Mouse (Mus musculus) hindlimb bud, embryonic 11.5 days (tissue): ENCODE results near the gene Itpr2.

Experiments
- DNase-seq: peaks from one replicate; pipeline ENCODE4 v3.0.0-alpha.2; 2012; ENCODE audit warnings: low read depth, low spot score; ENCODE audit errors: extremely low spot score

The Itpr2 gene

DNA sequence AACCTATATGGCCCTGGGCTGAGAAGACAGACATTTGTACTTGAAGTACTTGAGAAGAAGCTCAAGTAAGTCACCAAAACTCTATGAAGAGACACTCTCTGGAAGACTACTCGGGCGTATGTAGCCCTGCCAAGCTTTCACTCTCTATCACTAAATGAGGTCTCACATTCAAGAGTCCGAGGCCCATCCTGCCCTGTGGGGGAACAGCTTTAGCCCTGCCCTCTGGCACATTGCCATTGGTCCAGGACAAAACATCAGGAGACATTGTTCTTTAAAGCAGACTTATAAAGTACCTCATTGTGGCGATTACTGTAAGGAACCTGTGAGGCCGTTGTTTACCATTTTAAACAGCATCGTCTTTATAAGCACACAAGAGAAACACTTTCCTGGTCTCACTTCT lies 77.7 kb downstream of the Itpr2 start:
- DNase-seq: no peak

DNA sequence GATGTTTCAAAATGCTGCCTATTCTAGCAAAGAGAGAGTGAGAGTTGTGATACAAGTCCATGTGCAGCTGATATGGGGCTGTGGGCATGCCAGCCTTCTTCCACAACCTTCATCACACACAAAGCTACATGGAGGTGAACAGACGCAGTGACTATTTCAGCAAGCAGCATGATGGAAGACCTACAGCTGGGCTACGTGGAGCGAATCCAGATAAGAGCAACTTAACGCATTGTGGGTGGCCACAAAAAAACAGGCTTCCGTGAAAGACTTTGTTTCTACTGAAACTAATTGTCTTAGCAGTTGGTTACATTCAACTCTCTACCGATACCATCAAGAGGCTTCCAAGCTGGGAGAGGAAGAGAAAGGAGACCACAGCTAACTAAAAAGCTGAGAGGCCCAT lies 81.3 kb downstream of the Itpr2 start:
- DNase-seq: no peak

DNA sequence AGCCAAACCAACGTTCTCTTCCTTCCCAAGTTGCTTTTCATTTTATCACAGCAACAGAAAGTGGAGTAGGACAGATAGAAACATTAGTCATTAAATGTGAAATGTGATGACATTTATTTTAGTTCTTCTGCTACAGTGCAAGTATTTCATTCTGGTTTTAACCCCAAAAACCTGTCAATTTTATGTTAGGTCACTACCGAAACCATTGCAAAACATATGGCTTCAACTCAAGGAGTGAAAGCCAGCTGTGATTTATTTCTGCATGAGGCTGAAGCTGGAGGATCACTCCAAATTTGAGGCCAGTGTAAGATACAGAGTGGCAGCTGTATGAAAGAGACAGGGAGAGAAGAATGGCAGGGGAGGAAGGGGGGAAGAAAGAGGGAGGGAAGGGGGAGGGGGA lies 85.6 kb downstream of the Itpr2 start:
- no peak for DNase-seq

DNA sequence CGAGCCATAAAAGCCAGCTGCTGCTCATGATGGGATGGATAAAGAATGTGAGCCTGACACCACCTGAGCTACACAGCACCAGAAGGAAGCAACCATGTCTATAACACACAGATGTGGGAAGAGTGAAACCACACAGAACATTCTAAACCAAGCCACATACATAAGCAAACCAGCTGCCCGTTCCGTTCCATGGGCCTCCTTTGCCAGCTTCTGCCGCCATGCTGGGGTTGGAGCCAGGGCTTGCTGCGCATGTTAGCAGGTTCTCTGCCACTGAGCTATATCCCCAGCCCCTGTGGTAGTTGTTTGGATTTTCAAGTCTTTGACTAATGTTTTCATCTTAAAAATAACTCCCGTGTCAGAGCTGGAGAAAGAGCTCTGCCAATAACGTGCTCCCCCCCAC lies 87.9 kb downstream of the Itpr2 start:
- DNase-seq: no peak

DNA sequence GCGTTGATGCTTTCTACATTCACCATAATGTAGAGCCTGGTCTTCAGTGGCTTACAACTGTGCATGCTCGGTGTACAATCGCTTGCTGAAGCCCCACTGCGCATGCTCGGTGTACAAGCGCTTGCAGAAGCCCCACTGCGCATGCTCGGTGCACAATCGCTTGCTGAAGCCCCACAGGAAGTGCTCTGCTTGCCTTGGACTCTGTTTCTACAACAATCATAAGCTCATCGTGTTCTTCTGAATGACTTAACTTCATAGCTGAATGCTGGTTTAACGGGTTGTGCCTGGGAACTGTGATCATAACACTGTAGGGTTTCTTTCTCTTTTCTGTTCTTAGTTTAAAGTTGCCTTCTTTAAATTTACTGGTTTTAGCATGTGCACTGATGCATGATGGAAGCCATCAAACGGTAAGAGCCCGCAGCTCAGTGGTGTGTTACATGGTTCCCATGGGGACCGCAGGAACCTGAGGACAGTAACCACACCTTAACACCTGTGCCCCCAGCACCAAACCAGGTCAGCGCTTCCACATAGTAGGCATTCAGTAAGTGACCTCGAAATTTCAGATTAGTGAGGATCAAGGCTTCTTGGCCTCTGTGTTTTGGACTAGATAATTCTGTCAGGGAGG lies 90.5 kb downstream of the Itpr2 start:
- no peak for DNase-seq

DNA sequence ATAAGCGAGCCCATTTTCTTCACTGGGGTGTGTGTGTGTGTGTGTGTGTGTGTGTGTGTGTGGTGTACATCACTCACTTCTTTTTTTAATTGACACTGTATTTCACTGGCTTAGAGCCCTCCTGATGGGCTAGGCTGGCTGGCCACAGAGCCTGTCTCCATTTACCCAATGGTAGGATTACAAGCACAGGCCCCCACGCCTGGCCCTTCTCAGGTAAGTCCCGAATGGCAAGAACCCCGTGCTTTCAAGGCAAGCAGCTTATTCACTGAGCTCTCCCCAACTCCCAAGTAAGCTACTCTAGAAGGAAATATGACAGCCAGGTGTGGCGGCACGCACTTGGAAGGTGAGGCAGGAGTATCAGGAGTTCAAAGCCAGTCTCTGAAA lies 91.6 kb downstream of the Itpr2 start:
- no peak for DNase-seq

DNA sequence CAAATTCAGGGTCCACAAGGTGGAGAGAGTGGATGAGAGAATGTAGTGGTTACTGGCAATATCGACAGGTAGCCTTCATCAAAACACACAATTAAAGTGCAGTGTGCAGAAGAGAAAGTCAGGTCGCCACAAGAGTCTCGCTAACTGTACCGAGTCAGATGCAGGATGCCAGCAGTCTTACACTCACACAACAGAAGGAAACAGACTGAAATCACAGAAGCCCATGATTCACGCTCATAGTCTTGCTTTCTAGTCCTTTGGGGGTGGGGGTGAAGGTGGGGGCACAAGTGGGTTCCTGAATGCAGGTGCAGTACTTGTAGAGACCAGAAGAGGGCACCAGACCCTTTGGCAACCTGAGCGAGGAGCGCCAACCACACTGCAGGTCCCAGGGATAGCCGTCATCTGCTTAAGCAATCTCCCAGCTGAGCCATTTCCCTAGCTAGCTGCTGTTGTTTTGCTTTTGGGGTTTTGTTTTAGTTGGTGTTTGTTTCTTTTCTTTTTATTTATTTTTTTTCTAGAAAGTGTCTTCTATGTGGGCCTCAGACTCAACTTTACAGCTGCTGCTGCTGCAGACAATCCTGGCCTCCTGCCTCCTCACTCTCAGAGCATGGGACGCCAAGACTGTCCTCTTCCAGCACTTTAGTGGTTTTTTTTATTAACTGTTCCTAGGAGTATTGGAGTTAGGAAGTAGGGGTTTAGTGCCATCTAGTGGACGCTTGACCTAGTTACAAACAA lies 92.2 kb downstream of the Itpr2 start:
- DNase-seq: peak; percentile 66

DNA sequence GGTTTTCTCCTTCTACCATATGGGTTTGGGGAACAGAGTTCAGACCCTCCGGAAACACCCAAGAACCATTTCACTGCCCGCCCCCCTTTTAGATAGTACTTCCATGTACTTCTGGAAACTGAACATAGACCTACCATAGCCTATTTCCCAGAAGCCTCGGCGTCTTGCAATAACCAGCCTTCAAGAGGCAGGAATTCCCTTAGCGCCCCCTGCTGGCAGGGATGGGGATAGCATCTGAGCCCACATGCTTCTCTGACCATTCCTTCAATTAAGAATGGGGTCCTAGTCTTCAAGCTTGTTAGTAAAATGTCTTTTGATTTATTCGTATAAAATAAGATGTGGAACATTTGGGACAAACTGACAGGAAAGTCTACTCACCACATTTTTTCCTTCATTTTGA lies 96.6 kb downstream of the Itpr2 start:
- peak; percentile 24 for DNase-seq

DNA sequence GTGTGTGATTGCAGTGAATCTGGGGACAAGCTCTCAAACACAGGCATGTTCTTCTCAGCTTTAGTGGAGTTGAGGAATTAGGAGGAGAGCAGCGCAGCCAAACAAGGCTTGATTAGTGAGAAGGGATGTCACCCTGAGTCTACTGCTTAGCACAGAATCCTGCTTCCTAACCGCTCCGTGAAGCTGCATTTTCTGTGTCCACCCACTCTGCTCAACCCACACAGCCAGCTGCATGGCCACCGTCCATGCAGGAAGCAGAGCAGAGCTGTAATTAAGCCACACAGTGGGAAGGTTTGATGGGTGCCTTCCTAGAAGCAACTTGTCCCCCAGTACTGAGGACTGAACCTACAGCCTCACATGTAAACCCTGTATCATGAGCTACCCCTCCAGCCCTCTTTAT lies 97.1 kb downstream of the Itpr2 start:
- DNase-seq: no peak

DNA sequence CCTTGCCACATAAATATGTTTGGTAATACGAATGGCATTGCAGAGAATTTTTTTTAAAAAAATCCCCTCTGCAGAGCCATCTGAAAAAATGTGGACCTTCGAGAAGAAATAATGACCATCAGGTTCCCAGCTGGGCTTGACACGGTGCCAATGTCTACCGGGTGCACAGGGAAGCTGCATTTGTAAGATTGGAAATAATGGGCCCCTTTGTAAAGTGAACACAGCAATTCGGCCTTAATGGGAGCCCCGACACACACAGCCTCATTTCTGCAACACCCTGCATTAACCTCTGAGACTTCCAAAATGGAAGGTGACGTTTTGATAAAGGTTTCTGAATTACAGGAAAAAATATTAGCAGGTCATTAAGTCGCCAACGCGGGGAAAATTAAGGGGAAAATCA lies 97.9 kb downstream of the Itpr2 start:
- no peak for DNase-seq

DNA sequence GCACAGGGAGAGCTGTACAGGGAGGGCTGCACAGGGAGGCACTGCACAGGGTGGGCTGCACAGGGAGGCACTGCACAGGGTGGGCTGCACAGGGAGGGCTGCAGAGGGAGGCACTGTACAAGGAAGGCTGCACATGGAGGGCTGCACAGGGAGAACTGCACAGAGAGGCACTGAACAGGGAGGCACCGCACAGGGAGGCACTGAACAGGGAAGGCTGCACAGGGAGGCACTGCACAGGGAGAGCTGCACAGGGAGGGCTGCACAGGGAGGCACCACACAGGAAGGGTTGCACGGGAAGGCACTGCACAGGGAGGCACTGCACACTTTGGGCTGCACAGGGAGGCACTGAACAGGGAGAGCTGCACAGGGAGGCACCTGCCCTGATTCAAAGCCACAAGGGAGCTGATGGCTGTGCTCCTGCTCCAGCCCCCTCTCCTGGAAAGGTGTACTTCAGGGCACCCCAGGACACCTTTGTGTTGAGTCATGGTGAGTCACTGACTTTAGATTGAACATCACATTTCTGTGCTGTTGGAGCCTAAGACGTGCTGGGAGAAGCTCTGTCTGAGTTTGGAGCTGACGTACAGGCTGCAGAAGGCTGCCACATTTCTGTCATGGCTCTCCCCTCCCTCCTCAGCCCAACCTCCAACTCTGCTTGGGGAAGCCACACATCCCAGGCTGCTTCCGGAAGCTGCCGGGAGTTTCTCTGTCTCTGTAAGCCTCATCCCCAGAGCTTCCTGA lies 98.9 kb downstream of the Itpr2 start:
- no peak for DNase-seq

DNA sequence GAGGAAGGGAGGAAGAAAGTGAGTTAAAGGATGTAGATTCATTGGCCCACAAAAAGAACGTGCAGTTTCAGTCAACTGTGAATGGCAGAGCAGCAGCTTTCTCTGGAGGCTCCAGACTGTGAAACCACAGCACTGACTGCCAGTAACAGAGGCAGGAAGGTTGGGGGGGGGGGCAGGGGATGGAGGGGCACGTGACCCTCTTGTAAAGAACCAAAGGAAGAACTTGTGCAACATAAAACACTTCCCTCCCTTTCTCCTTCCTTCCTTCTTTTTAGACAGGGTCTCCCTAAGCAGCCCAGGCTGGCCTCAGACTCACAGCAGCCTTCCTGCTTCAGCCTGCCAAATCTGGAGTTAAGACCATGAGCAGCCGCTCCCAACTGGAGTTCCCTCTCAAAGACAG lies 104.2 kb downstream of the Itpr2 start:
- no peak for DNase-seq

DNA sequence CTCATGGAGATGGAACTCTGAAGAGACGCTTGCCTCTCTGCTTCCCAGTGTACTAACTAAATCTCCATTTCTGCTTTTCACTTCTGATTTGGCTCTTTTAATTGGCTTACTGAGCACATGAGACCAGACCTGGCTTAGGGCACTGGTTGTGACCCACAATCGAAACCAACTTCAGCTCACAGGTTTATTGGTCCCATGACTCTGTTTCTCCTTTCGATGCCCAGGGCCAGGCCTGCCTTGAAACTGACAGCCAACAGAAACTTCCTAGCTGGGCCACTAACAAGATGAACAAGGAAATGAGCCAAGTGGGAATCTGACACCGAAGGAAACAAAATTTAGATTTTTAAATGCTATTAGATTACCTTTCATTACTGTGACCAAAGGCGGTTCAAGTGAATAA lies 105.8 kb downstream of the Itpr2 start:
- no peak for DNase-seq

DNA sequence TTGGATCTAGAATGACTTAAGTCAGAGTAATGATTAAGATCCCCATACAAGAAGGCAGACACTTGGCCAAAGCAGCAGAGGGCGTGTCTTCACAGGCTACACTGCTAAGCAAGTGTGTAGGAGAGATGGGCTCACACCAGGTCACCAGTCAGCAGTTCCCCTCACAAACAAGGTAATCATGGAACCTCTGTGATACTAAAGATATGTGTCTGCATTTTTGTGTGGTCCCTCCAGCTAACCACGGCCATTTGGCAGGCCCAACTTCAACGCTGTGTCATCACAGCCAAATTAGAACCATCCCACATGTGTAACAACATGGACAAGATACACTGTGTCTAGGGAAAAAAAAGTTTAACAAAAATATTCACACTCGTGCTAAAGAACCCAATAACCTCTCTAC lies 106.4 kb downstream of the Itpr2 start:
- DNase-seq: no peak

DNA sequence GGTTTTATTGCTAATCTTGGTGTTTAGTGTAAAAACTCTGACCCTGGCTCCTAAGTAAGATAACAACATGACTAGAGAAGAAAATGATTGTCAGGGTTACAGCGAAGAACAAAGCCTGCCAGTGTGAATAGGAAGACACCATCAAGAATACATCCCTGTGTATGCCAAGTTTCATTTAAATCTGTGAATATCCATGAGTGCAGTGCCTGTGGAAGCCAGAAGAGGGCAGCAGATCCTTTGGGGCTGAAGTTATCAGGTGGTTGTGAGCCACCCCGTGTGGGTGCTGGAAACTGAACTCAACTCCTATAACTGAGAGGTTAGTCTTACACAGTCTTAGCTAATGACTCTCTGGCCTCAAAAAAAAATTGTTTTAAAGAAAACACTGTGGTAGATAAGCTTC lies 109.8 kb downstream of the Itpr2 start:
- DNase-seq: no peak

DNA sequence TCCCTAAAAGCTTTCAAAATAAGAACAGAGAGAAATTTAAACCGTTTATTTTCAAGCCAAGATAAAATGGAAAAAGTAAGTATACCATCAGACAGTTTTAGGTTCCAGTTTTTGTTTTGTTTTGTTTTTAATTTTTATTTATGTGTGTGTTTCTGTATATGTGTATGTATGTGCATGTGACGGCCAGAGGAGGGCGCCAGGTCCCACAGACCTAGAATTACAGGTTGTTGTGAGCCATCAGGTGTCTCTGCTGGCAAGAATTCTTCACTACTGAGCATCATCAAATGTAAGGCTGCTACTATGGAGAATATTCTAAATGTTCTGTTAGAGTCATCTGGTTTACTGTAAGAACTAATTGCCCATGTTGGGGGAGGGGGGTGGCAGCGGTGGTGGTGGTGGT lies 111.9 kb downstream of the Itpr2 start:
- no peak for DNase-seq

DNA sequence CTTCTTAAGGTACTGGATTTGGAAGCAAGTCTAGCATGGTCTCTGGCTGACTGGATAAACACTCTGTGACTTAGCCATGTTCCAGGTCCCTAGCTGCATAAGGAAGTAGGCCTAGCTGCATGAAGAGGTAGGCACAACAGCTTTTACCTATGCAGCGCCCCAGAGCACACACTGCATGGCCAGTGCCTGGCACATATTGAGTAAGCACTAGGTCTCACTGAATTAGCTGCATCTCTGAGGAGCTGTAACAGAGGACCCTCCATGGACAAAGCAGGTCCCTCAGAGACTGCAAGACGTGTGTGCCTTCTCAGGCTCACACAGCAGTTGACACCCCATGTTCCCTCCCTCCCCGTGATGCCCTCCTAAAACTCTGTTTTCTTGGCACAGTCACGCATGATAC lies 114.0 kb downstream of the Itpr2 start:
- no peak for DNase-seq

DNA sequence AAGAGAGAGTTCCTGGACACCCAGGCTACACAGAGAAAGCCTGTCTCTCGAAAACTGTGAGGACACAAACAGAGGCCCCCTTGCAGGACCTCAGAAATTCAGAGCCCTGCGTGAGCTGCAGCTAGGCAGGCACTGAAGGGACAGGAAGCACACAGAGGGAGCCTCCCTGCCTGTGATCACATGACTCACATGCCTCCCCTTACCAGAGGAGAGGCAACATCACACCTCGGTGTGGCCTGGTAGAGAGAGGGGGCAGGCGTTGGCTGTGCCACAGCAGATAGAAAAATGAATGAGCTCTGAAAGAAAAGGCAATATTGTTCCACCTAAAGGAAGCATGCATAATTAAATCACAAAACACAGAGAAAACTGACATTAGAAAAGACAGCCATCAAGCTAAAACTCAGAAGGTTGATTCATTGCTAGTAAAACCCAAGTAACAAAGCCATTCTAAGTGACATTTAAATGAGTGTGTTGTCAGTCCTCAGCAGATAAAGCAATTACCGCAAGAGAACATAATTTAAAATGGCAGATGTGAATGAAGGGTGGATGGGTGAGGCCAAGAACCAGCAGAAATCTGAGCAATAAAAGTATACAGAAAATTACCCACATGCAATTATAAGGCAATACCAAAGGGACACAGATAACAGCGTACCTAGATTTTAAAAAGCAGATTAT lies 114.8 kb downstream of the Itpr2 start:
- DNase-seq: no peak

DNA sequence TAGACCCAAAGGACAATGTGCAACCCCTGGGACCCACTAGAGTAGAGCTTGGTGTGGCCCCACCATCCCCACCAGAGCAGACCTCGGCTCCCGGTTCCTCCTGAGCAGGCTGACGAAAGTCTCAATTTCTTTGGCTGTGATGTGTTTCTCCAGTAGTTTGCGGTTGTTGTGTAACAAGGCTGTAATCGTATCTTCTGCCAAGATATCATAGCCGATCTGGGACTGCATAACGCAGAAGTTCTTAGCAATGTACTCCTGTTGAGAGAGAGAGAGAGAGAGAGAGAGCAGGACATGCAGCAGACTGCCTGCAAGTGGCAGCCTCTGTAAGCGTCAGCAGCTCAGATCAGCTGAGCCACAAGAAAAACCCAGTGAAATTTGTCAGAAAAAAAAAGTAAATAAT lies 122.8 kb downstream of the Itpr2 start:
- no peak for DNase-seq

DNA sequence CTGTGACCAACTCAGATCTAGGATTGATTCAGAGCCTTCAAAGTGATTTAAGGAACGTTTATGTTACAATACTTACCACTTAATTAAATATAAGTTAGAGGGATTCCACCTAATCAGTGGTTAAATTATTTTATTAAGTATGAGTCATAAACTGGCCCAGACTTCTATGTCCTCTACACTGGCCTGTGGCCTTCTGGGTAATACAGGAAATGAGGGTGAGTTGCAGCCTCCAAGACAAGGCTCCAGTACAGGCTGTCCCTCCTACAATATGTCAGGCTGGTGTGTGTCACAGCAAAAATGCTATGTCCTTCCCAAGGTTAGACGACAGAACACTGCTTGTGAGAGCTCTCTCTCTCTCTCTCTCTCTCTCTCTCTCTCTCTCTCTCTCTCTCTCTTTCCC lies 130.5 kb downstream of the Itpr2 start:
- DNase-seq: no peak

DNA sequence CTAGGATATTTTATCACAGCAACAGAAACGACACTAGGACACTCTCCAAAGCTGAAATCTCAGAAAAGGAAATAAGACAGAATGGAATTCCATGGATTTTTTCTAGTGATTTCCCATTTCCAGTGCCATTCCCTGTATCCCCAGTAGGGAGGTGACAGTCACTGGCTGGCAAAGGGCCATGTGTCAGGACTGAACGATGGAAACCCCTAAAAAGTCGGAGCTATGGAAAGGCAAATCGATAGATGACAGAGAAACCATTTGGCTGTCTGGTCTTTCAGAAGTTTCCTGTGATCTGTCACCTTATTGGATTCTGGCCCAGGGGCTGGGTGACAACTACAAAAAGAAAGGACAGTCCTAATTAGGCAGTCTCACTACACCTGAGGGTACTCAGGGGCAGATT lies 135.8 kb downstream of the Itpr2 start:
- no peak for DNase-seq

DNA sequence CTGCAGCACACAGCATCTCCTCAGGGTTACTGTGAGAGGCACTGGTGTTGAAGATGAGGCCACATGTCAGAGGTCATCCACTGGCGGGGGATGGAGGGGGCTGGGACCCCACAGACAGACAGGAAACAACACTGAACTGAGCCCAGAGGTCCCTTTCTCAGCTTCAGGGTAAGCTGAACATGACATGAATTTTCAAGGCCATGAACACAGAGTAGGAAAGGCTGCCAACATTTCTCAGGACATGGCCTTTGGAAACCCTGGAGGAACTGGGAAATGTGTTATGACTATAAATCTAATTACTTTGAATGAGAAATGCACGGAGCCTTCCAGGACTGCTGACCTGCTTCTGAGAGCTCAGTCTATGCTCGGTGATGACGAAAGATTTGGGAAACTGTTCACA lies 144.1 kb downstream of the Itpr2 start:
- DNase-seq: no peak
